Mouse (Mus musculus) kidney, postnatal 14 days (tissue): ENCODE results near the gene Hsd17b2.
"Not testable (repeated sequence)": the region's sequence is repeated elsewhere in the genome, so short reads cannot be mapped to it uniquely, and the experiment has no call there.

Source experiments
- DNase-seq: peaks from one replicate; pipeline ENCODE4 v3.0.0; 2022; ENCODE audit warnings: mixed read lengths

Hsd17b2 gene

GRCm38 (mm10) chr8:117715896-117716295 is 14.2 kb downstream of the Hsd17b2 start:
- DNase-seq, result no peak

GRCm38 (mm10) chr8:117718152-117718860 is 16.6 kb downstream of the Hsd17b2 start:
- peak; percentile 59 for DNase-seq

GRCm38 (mm10) chr8:117726467-117726866 is 24.8 kb downstream of the Hsd17b2 start:
- no peak for DNase-seq

GRCm38 (mm10) chr8:117727561-117727960 is 25.9 kb downstream of the Hsd17b2 start:
- DNase-seq, result peak; percentile 30

- DNase-seq, result no peak
Observed at GRCm38 (mm10) chr8:117728234-117728633, 26.5 kb downstream of the Hsd17b2 start.

- no peak for DNase-seq
Observed at GRCm38 (mm10) chr8:117730980-117731379, 29.3 kb downstream of the Hsd17b2 start.

- no peak for DNase-seq
Observed at GRCm38 (mm10) chr8:117736657-117737175, 35.0 kb downstream of the Hsd17b2 start.

- DNase-seq, result not testable (repeated sequence)
Observed at GRCm38 (mm10) chr8:117738206-117738605, 36.5 kb downstream of the Hsd17b2 start.

- DNase-seq, result no peak
Observed at GRCm38 (mm10) chr8:117740387-117740998, 38.8 kb downstream of the Hsd17b2 start.

GRCm38 (mm10) chr8:117742431-117743012 is 40.8 kb downstream of the Hsd17b2 start:
- peak; percentile 85 for DNase-seq

- DNase-seq, result no peak
Observed at GRCm38 (mm10) chr8:117746651-117747050, 44.9 kb downstream of the Hsd17b2 start.

GRCm38 (mm10) chr8:117747428-117747827 is 45.7 kb downstream of the Hsd17b2 start:
- no peak for DNase-seq

- no peak for DNase-seq
Observed at GRCm38 (mm10) chr8:117747886-117748730, 46.4 kb downstream of the Hsd17b2 start.

GRCm38 (mm10) chr8:117749436-117749835 is 47.7 kb downstream of the Hsd17b2 start:
- DNase-seq, result no peak

- no peak for DNase-seq
Observed at GRCm38 (mm10) chr8:117757900-117758299, 56.2 kb downstream of the Hsd17b2 start.

GRCm38 (mm10) chr8:117762776-117763175 is 61.1 kb downstream of the Hsd17b2 start:
- DNase-seq, result no peak

- no peak for DNase-seq
Observed at GRCm38 (mm10) chr8:117764625-117765024, 62.9 kb downstream of the Hsd17b2 start.

GRCm38 (mm10) chr8:117765947-117766346 is 64.2 kb downstream of the Hsd17b2 start:
- no peak for DNase-seq

GRCm38 (mm10) chr8:117768971-117769370 is 67.3 kb downstream of the Hsd17b2 start:
- no peak for DNase-seq

GRCm38 (mm10) chr8:117771115-117771836 is 69.6 kb downstream of the Hsd17b2 start:
- no peak for DNase-seq

GRCm38 (mm10) chr8:117772126-117772525 is 70.4 kb downstream of the Hsd17b2 start:
- DNase-seq, result peak; percentile 50

GRCm38 (mm10) chr8:117772597-117772996 is 70.9 kb downstream of the Hsd17b2 start:
- peak; percentile 29 for DNase-seq
